Mouse (Mus musculus) ovary, postnatal 10 days (tissue): ENCODE measurements around the gene Pramef20.
"Not testable (repeated sequence)": the region's sequence is repeated elsewhere in the genome, so short reads cannot be mapped to it uniquely, and the experiment has no call there.

Source experiments
- DNase-seq: peaks from one replicate; pipeline ENCODE4 v3.0.0; 2022; ENCODE audit warnings: low spot score

Pramef20 gene

DNA sequence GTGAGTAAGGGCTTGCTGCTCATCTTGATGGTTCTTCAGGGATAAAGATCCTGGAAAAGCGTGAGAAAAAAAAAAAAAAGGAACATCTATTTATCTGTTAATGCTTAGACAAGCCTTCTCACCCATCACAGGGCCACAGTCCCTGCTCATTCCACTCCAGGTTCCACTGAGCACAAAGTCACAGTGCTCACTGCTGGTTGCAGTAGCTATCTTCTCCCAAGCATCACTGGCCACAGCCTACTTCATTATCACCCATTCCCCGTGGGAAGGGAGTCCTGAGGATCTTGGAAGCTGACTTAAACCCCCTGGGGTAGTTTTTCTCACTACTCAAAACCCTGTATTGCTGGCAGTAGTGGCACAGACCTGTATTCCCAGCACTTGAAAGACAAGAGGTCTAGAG, at the start of gene Pramef20:
Gene Pramef20 (minus strand): TSS at position 23 of the 400 bp plus-strand sequence.
- DNase-seq, result no peak

DNA sequence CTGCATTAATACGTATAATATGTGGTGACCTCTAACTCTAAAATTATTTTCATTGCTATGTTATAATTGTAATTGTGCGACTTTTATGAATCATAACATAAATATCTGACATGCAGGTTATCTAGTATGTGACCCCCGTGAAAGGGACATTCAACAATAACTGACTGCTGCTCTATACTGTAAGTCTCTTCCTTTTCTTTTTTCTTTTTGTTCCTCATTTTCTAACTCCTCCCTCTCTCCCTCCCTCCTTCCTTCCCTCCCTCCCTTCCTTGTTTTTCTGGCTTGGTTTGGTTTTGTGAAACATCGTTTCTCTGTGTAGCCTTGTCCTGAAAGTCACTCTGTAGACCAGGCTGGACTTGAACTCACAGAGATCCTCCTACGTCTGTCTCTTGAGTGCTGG, 46.9 kb upstream of the Pramef20 start:
- no peak for DNase-seq

DNA sequence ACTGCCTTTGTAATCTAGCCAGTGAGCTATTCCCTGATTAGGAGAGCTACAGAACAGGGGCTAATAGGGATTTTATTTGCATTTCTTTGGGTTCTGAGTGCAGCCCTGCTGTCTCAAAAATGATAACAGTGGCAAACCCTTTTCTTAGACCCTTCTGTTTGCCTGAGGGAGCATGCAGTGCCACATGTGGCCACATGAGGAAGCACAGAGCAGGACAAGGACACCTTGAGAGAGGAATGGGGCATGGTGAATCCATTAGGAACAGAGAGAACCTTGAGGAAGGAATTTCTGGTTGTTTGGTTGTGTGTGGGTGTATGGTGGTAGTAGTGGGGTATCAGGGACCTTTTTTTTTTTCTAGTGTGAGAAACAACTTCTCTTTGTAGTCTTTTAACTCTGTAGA, 42.9 kb upstream of the Pramef20 start:
- DNase-seq, result no peak

DNA sequence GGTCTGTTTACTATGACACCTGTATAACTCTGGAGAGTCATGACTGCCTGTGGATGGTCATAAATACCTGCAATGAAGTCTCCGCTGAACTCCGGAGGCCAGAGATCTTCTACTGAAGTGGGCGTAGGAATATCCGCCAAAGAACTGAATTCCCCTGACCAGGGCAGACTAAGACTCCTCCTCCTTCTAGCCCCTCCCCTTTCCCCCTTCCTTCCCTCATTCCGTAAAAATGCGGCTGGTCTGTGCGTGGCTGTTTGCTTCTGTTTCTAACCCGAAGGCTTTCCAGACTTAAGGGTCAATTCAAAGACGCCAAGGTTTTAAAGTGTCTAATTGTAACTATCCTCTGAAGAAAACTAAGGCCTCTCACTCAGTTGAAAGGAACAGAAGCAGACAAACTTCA, 30.6 kb upstream of the Pramef20 start, which contains the start of gene Pramef12:
Gene Pramef12 (minus strand): TSS at position 175 of the 400 bp plus-strand sequence.
- no peak for DNase-seq

DNA sequence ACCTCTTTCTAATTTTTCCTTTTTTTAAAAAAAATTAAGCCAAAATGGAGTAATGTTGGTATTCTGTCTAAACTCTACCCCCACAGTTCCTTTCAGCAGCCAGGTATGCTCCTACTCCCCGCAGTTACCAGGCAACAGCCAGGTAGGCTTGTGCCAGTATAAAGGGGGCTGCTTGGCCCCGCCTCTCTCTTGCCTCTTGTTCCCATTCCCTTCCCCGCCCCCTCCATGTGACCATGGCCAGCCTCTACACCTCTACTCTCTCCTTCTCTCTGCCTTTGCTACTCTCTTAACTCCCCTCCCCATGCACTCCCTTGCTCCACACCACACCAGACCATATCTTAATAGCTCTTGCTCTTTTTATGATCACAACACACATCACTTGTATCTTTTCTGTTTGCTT, 28.5 kb upstream of the Pramef20 start:
- DNase-seq, result no peak

DNA sequence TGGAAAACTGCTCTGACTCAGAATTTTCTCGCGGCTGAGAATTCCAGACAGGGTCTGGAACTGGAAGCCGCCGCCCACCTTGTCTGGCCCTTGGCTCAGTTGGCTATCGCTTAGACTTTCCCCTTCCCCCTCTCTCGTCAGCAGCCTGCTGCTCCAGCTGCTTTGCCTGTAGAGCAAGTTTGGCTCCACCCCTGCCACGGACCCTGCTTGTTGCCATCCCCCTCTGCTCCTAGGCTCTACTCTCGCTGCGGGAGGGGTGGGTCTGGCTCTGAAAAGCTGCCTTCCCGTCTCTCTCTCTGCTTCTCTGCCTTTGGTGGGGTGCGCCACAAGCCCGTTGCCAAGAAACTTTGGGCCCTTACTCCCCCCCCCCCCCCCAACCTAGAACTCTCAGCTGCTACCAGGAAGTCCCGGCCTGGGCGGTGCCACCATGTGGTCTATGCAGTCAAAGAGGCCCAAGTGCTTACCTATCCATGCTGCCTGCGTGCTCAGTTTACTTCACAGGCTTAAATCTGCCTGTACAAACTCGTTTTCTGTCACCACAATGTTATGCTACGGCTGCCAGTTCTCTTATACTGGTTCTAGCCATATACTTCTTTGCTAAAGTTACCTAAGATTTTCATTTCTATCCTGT, 26.8 kb upstream of the Pramef20 start:
- no peak for DNase-seq

DNA sequence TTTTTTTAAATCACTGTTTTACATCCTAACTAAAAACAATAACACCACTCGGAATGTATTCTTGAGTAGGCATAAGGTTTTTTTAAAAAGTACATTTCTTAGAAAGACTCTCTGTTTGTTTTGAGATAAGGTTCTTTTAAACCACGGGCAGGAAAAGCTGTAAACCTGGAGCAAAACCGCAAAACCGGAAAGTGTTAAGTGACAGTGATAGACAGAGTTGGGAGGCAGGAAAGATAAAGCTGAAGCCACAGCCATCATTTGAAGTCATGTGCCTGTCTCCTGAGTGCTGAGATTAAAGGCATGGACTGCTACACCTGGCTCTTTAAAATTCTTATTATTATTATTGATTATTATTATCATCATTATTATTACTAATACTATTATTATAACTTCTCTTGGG, 25.0 kb upstream of the Pramef20 start:
- no peak for DNase-seq

DNA sequence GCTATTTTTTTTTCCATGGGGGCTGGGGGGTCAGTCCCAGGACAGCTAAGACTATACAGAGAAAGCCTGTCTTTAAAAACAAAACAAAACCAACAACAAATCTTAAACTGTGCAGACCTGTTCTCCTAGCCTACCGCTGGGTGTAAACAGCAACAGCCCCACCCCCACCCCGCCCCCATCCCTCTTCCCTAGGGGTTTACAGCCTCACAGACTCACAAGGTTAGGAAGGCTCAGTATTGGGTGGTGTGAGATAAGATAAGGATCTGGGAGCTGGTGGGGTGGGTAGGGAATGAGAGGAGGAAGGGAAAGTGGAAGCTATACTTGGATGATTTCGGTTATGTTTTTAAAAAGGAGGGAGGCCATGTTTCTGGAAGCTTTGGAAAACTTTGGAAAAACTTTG, 18.6 kb upstream of the Pramef20 start:
- DNase-seq, result no peak

DNA sequence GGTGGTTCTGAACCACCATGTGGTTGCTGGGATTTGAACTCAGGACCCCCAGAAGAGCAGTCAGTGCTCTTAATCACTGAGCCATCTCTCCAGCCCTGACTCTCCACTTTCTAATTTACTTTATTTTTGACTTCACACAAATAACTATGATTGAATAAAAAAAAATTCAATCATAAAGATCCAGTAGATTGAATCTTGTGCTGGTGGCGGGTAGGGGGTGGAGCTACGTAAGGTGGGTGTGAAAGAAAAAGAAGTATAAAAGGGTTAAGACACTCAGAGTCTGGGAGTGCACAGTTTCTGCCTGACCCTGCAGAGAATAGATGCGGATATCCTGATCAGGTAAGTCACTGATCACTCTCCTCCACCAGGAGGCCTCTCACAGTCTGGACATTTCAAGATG, 20.1 kb downstream of the Pramef20 start, which contains the start of gene Gm13119:
Gene Gm13119 (plus strand): TSS at position 301 of the 400 bp plus-strand sequence.
- not testable (repeated sequence) for DNase-seq

DNA sequence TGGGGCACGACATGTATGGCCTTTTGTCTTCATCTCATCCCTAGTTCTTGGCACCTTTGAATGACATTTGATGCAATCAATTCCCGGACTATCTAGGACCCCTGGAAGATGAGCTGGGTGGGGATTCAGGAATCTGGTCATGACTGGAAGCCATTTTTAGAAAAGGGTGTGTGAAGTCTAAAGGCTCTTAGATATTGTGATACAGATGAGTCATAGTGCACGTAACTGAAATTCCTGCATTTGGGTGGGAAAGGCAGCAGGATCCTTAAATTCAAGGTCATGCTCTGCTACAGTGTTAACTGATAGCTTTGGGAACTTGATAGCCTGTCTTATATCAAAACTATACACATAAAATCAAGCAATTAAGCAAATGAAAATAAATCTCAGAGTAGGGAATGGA, 41.9 kb downstream of the Pramef20 start:
- not testable (repeated sequence) for DNase-seq

DNA sequence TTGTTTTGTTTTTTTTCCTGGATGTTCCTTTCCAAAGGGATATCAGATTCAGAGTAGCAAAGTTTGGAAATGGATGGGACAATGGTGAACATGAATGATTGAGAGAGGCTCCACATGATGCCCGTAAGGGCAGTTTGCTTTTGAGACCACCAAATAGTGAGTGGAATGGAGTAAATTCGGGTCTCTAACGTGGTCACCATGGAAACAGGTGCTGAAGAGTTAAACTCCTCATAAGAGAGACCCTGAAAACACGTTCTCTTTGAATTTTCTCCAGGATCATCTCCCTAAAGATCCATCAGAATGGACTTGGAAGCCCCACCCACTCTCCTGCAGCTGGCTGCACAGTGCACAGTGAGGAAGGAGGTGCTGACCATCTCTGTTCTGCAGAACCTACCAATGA, 47.8 kb downstream of the Pramef20 start, which contains the start of gene Gm13128:
Gene Gm13128 (plus strand): TSS at position 301 of the 400 bp plus-strand sequence.
- not testable (repeated sequence) for DNase-seq
